Comparison of ENCODE assay signal across 14 mouse cellular contexts in genomic region chr4:132253622-132254021, GRCm38 (mm10). TPM values are rescaled to one million over a fixed set of nuclear protein-coding genes. Genes with fewer than 3 reads are reported as not detected.
DNase-seq lines count a peak whose midpoint lies in the region; ATAC-seq and TF ChIP-seq lines count a peak whose summit lies in the region.
"Had no signal": no experiment of that assay in that cellular context is flagged by ENCODE, and none has a peak within 500 bp of the region (broad histone marks: within the 10 kb centered on the region; RNA-seq: fewer than 3 reads in every experiment).

No protein-coding gene starts in this region.

- WGBS in heart, embryonic 12.5 days: 48% methylated on average over 2 of the region's 2 CpGs
- 87% methylated on average over 2 of the region's 2 CpGs for WGBS in kidney, embryonic 14.5 days
- WGBS in liver, embryonic 12.5 days (ENCODE audit: insufficient replicate concordance): 39% methylated on average over 2 of the region's 2 CpGs

- peaks cover 29% of the 10 kb centered on the region for H3K36me3 ChIP-seq in heart, embryonic 12.5 days
- H3K36me3 ChIP-seq in kidney, embryonic 14.5 days (ENCODE audit: control insufficient read depth, insufficient read depth, low read length): peaks cover 28% of the 10 kb centered on the region
- H3K36me3 ChIP-seq in MEL (ENCODE audit: control insufficient read depth in 1 of 2, insufficient read depth in 2 of 2, low read length in 2 of 2): peaks cover 0 to 12% of the 10 kb centered on the region in 2 experiments; a peak in 2 of 4 replicates
- H3K36me3 ChIP-seq in liver, embryonic 12.5 days: peaks cover 37% of the 10 kb centered on the region

- TF ChIP-seq POLR2A in MEL (IDR thresholded peaks at IDR 0.05; ENCODE audit: control insufficient read depth in 1 of 2, insufficient read depth in 1 of 2, low read depth in 1 of 2, low read length in 2 of 2, poor library complexity in 1 of 2): no peak

- TF ChIP-seq RAD21 in MEL (IDR thresholded peaks at IDR 0.05; ENCODE audit: low read depth, low read length): no peak

- H3K9me3 ChIP-seq in heart, embryonic 12.5 days (replicated peaks): no peaks in the 10 kb centered on the region
- H3K9me3 ChIP-seq in kidney, embryonic 14.5 days (ENCODE audit: control insufficient read depth, low read length): no peaks in the 10 kb centered on the region
- no peaks in the 10 kb centered on the region for H3K9me3 ChIP-seq in MEL (replicated peaks; ENCODE audit: insufficient read depth, low read length)
- no peaks in the 10 kb centered on the region for H3K9me3 ChIP-seq in liver, embryonic 12.5 days (replicated peaks)
- H3K9me3 ChIP-seq: G1E; limb, embryonic 12.5 days had no signal

- no peak overlapping the region for H3K4me2 ChIP-seq in heart, embryonic 12.5 days
- no peak overlapping the region for H3K4me2 ChIP-seq in kidney, embryonic 14.5 days (replicated peaks; ENCODE audit: low read depth, low read length)
- no peak overlapping the region for H3K4me2 ChIP-seq in liver, embryonic 12.5 days
- H3K4me2 ChIP-seq: limb, embryonic 12.5 days; midbrain, embryonic 11.5 days had no signal

- no peak for ATAC-seq in heart, embryonic 12.5 days (ENCODE audit: insufficient number of reproducible peaks, low FRiP score)
- no peak for ATAC-seq in kidney, embryonic 14.5 days (ENCODE audit: low FRiP score, low TSS enrichment)
- no peak for ATAC-seq in liver, embryonic 12.5 days

- H3K27ac ChIP-seq in heart, embryonic 12.5 days (ENCODE audit: poor library complexity, severe bottlenecking): peak overlapping the region; percentile 44
- H3K27ac ChIP-seq in kidney, embryonic 14.5 days (ENCODE audit: low read depth, low read length): 0 out of 2 replicates have a peak overlapping the region, but pooled peaks have one; percentile 7
- peak overlapping the region; percentile 84 for H3K27ac ChIP-seq in MEL (ENCODE audit: control insufficient read depth, low read depth, low read length)
- peak overlapping the region; percentile 61 for H3K27ac ChIP-seq in liver, embryonic 12.5 days
- H3K27ac ChIP-seq: left cerebral cortex, adult 2 months; limb, embryonic 12.5 days had no signal

- no peak for TF ChIP-seq CTCF in MEL (IDR thresholded peaks at IDR 0.05 in 2 of 3, conservative IDR thresholded peaks at IDR 0.05 in 1 of 3; ENCODE audit: control insufficient read depth in 1 of 3, insufficient read depth in 1 of 3, low read depth in 2 of 3, low read length in 3 of 3, poor library complexity in 1 of 3, severe bottlenecking in 1 of 3)

- peak in 1 of 2 experiments; percentile 33; a peak in 2 of 4 replicates for TF ChIP-seq EP300 in MEL (IDR thresholded peaks at IDR 0.05; ENCODE audit: low read depth in 1 of 2, low read length in 2 of 2)

- H3K79me2 ChIP-seq in MEL (ENCODE audit: control insufficient read depth, insufficient read depth, low read length, poor library complexity): peaks cover 17% of the 10 kb centered on the region

- H3K4me1 ChIP-seq in heart, embryonic 12.5 days (replicated peaks): peaks cover 29% of the 10 kb centered on the region
- no peaks in the 10 kb centered on the region for H3K4me1 ChIP-seq in kidney, embryonic 14.5 days (ENCODE audit: control insufficient read depth, insufficient read depth, low read length)
- H3K4me1 ChIP-seq in MEL (ENCODE audit: control insufficient read depth in 1 of 2, insufficient read depth in 2 of 2, low read length in 2 of 2): peaks cover 3 to 18% of the 10 kb centered on the region in 2 experiments
- H3K4me1 ChIP-seq in liver, embryonic 12.5 days: peaks cover 41% of the 10 kb centered on the region
- H3K4me1 ChIP-seq: limb, embryonic 12.5 days had no signal

- no peaks in the 10 kb centered on the region for H3K27me3 ChIP-seq in heart, embryonic 12.5 days (replicated peaks)
- H3K27me3 ChIP-seq in kidney, embryonic 14.5 days (ENCODE audit: control insufficient read depth, insufficient read depth, low read length): no peaks in the 10 kb centered on the region
- H3K27me3 ChIP-seq in MEL (ENCODE audit: control insufficient read depth in 1 of 2, insufficient read depth in 2 of 2, low read length in 2 of 2): no peaks in the 10 kb centered on the region
- H3K27me3 ChIP-seq in liver, embryonic 12.5 days (replicated peaks): no peaks in the 10 kb centered on the region
- H3K27me3 ChIP-seq: limb, embryonic 12.5 days had no signal

- H3K4me3 ChIP-seq in heart, embryonic 12.5 days: no peak overlapping the region
- H3K4me3 ChIP-seq in kidney, embryonic 14.5 days (ENCODE audit: low read length): no peak overlapping the region
- no peak overlapping the region for H3K4me3 ChIP-seq in MEL (ENCODE audit: control insufficient read depth in 1 of 2, insufficient read depth in 1 of 2, low read depth in 2 of 2, low read length in 2 of 2)
- no peak overlapping the region for H3K4me3 ChIP-seq in liver, embryonic 12.5 days
- H3K4me3 ChIP-seq: left cerebral cortex, adult 2 months; limb, embryonic 12.5 days had no signal

- no peak overlapping the region for H3K9ac ChIP-seq in heart, embryonic 12.5 days
- no peak overlapping the region for H3K9ac ChIP-seq in kidney, embryonic 14.5 days (ENCODE audit: low read depth, low read length)
- H3K9ac ChIP-seq in MEL (ENCODE audit: control insufficient read depth, low read depth, low read length, poor library complexity, severe bottlenecking): peak overlapping the region; percentile 28
- H3K9ac ChIP-seq in liver, embryonic 12.5 days: 0 out of 2 replicates have a peak overlapping the region, but pooled peaks have one; percentile 31
- H3K9ac ChIP-seq: limb, embryonic 12.5 days had no signal

- DNase-seq in heart, adult 18-20 months: no peak
- DNase-seq in kidney, adult 11 months: no peak
- peak; percentile 75 for DNase-seq in MEL (ENCODE audit: low read depth, low spot score)
- no peak for DNase-seq in spleen, postnatal 14 days (ENCODE audit: low spot score in 2 of 2)
- DNase-seq: adrenal gland, postnatal 10 days; kidney, adult 18-20 months; right cerebral cortex, adult 18-20 months had no signal

TF ChIP-seq in MEL, 35 proteins besides CTCF, POLR2A, EP300 and RAD21 (continues in another document):
- TF ChIP-seq USF1 (IDR thresholded peaks at IDR 0.05; ENCODE audit: low read depth, low read length) (no peak), MXI1 (IDR thresholded peaks at IDR 0.05; ENCODE audit: low read depth, low read length) (no peak), NELFE (IDR thresholded peaks at IDR 0.05; ENCODE audit: low read depth, low read length) (no peak), TCF12 (IDR thresholded peaks at IDR 0.05; ENCODE audit: low read depth, low read length) (peak; percentile 36; the same call in 1 of the 2 replicates), RCOR1 (IDR thresholded peaks at IDR 0.05; ENCODE audit: low read depth, low read length) (no peak), JUND (IDR thresholded peaks at IDR 0.05; ENCODE audit: low read depth, low read length) (no peak), TAL1 (IDR thresholded peaks at IDR 0.05; ENCODE audit: low read length) (peak; percentile 49), CHD2 (IDR thresholded peaks at IDR 0.05; ENCODE audit: low read length) (no peak), UBTF (IDR thresholded peaks at IDR 0.05; ENCODE audit: borderline replicate concordance, insufficient read depth, low read depth, low read length) (no peak), MYB (IDR thresholded peaks at IDR 0.05; ENCODE audit: low read depth, low read length) (no peak), ZKSCAN1 (IDR thresholded peaks at IDR 0.05; ENCODE audit: low read depth, low read length) (no peak), ZMIZ1 (IDR thresholded peaks at IDR 0.05; ENCODE audit: low read depth, low read length) (no peak), GABPA (IDR thresholded peaks at IDR 0.05; ENCODE audit: low read depth, low read length) (no peak), GATA1 (IDR thresholded peaks at IDR 0.05; ENCODE audit: low read depth, low read length) (peak; percentile 23; the same call in 1 of the 2 replicates)

RNA-seq across cellular contexts. Expression of gene Gmeb1, which starts 7.8 kb away (rescaled TPM):
- polyA plus RNA-seq in heart, embryonic 12.5 days (2016; fragmentation: Nextera tagmentation; extraction: Ambion mirVana): 26.3 and 27.3 TPM in 2 replicates
- 1 to 10 TPM; 9.1 to 9.4 TPM for total RNA-seq in heart, adult 18-20 months (2021)
- polyA plus RNA-seq in kidney, embryonic 14.5 days (2014; fragmentation: Nextera tagmentation; extraction: Ambion mirVana): 29.7 and 41.0 TPM in 2 replicates
- 9.9 and 12.0 TPM in 2 replicates for total RNA-seq in MEL (2012; rRNA removed)
- polyA plus RNA-seq in MEL (2012; ENCODE audit: insufficient read depth in 1 of 2, insufficient read length in 2 of 2, low read depth in 1 of 2, low replicate concordance in 2 of 2, missing spikeins in 1 of 2): 10 to 100 TPM in 1 of 2 experiments, not detected in 1; 29.6 TPM
- 19.1 and 19.5 TPM in 2 replicates for polyA plus RNA-seq in liver, embryonic 12.5 days (2016; fragmentation: Nextera tagmentation; extraction: Ambion mirVana)

RNA-seq across cellular contexts. Expression of gene Taf12, which starts 20.6 kb away (rescaled TPM):
- 34.7 and 39.5 TPM in 2 replicates for polyA plus RNA-seq in heart, embryonic 12.5 days (2016; fragmentation: Nextera tagmentation; extraction: Ambion mirVana)
- 10 to 100 TPM; 31.7 to 32.9 TPM for total RNA-seq in heart, adult 18-20 months (2021)
- polyA plus RNA-seq in kidney, embryonic 14.5 days (2014; fragmentation: Nextera tagmentation; extraction: Ambion mirVana): 42.7 and 46.6 TPM in 2 replicates
- 56.7 and 62.6 TPM in 2 replicates for total RNA-seq in MEL (2012; rRNA removed)
- 10 to 100 TPM in 1 of 2 experiments, not detected in 1; 76.4 TPM for polyA plus RNA-seq in MEL (2012; ENCODE audit: insufficient read depth in 1 of 2, insufficient read length in 2 of 2, low read depth in 1 of 2, low replicate concordance in 2 of 2, missing spikeins in 1 of 2)
- 61.7 and 61.8 TPM in 2 replicates for polyA plus RNA-seq in liver, embryonic 12.5 days (2016; fragmentation: Nextera tagmentation; extraction: Ambion mirVana)

RNA-seq across cellular contexts. Expression of gene Ythdf2, which starts 41.5 kb away (rescaled TPM):
- polyA plus RNA-seq in heart, embryonic 12.5 days (2016; fragmentation: Nextera tagmentation; extraction: Ambion mirVana): 77.1 and 80.1 TPM in 2 replicates
- total RNA-seq in heart, adult 18-20 months (2021): 10 to 100 TPM; 26.7 to 30.8 TPM
- 104 and 133 TPM in 2 replicates for polyA plus RNA-seq in kidney, embryonic 14.5 days (2014; fragmentation: Nextera tagmentation; extraction: Ambion mirVana)
- 78.2 and 80.4 TPM in 2 replicates for total RNA-seq in MEL (2012; rRNA removed)
- polyA plus RNA-seq in MEL (2012; ENCODE audit: insufficient read depth in 1 of 2, insufficient read length in 2 of 2, low read depth in 1 of 2, low replicate concordance in 2 of 2, missing spikeins in 1 of 2): 100 to 1,000 TPM; 103 to 979 TPM
- polyA plus RNA-seq in liver, embryonic 12.5 days (2016; fragmentation: Nextera tagmentation; extraction: Ambion mirVana): 53.1 TPM in 2 replicates

RNA-seq across cellular contexts. Expression of gene Rab42, which starts 49.6 kb away (rescaled TPM):
- polyA plus RNA-seq in heart, embryonic 12.5 days (2016; fragmentation: Nextera tagmentation; extraction: Ambion mirVana): 1.1 TPM in 2 replicates
- total RNA-seq in heart, adult 18-20 months (2021): 1 to 10 TPM in 1 of 2 experiments, under 1 TPM in 1; 0.84 to 1.2 TPM
- polyA plus RNA-seq in kidney, embryonic 14.5 days (2014; fragmentation: Nextera tagmentation; extraction: Ambion mirVana): 2.4 and 3.5 TPM in 2 replicates
- 0.52 and 0.85 TPM in 2 replicates for total RNA-seq in MEL (2012; rRNA removed)
- under 1 TPM in 1 of 2 experiments, not detected in 1; 0.40 TPM for polyA plus RNA-seq in MEL (2012; ENCODE audit: insufficient read depth in 1 of 2, insufficient read length in 2 of 2, low read depth in 1 of 2, low replicate concordance in 2 of 2, missing spikeins in 1 of 2)
- polyA plus RNA-seq in liver, embryonic 12.5 days (2016; fragmentation: Nextera tagmentation; extraction: Ambion mirVana): 0.61 and 1.0 TPM in 2 replicates
- total RNA-seq: G1E had no signal

Comparison
In these comparisons a context has a peak if more than half of its experiments do, and no peak if none do; other contexts are left out.
1. H3K27ac ChIP-seq: peak in every context shown above with its lines; median percentile 84 in MEL; 61 in liver, embryonic 12.5 days; 44 in heart, embryonic 12.5 days; 7 in kidney, embryonic 14.5 days.
2. H3K9ac ChIP-seq: peak in MEL (single experiment) and liver, embryonic 12.5 days (single experiment); none in heart, embryonic 12.5 days (single experiment) and kidney, embryonic 14.5 days (single experiment).